Mouse (Mus musculus) megakaryocyte-erythroid progenitor cell, adult 5 weeks (primary cell): ENCODE data around the gene Cep131. TPM values are rescaled to one million over a fixed set of nuclear protein-coding genes. Genes with fewer than 3 reads are reported as not detected.

ENCODE experiments used
- polyA plus RNA-seq: library from polyadenylated mRNA; stranded (reverse); fragments of >175 nt; gene quantifications from 2 replicates; pipeline ENCODE4 v1.2.3, GENCODE M21; 2012

Cep131 gene
- 35.0 and 58.1 TPM in 2 replicates for polyA plus RNA-seq

GRCm38 (mm10) chr11:120086702-120087152, at the start of gene Cep131:
Cep131 (minus strand) TSS chr11:120086827.

GRCm38 (mm10) chr11:120098588-120099511, 12.2 kb upstream of the Cep131 start, which contains the start of the genes Tepsin and Ndufaf8:
Tepsin (minus strand) TSS chr11:120098731.
Ndufaf8 (plus strand) TSS chr11:120098928.

GRCm38 (mm10) chr11:120046553-120047191, 40.0 kb downstream of the Cep131 start, which contains the start of gene Aatk:
Aatk (minus strand) TSS chr11:120047167.

Other genes with a start within 250 kb of the Cep131 start
- 59.2 and 83.5 TPM in 2 replicates for gene Chmp6, start 173.4 kb downstream of the Cep131 start, polyA plus RNA-seq
- gene Baiap2, start 144.1 kb downstream of the Cep131 start, polyA plus RNA-seq: 70.3 and 77.6 TPM in 2 replicates
- gene Aatk, start 39.7 kb downstream of the Cep131 start, polyA plus RNA-seq: 10.1 and 24.2 TPM in 2 replicates
- gene Tepsin, start 11.9 kb upstream of the Cep131 start, polyA plus RNA-seq: 28.5 and 28.8 TPM in 2 replicates
- gene Ndufaf8, start 12.1 kb upstream of the Cep131 start, polyA plus RNA-seq: 86.0 and 106 TPM in 2 replicates
- 133 and 176 TPM in 2 replicates for gene Slc38a10, start 64.5 kb upstream of the Cep131 start, polyA plus RNA-seq
- 45.0 and 61.7 TPM in 2 replicates for gene Bahcc1, start 146.1 kb upstream of the Cep131 start, polyA plus RNA-seq